Mouse (Mus musculus): ENCODE measurements at regions not wholly inside any gene's neighbourhood (a gene's known extent, or its start where the extent isn't known, plus 50 kb on each side); places are given as distances from the start of the nearest gene placed in this dataset.

DNA sequence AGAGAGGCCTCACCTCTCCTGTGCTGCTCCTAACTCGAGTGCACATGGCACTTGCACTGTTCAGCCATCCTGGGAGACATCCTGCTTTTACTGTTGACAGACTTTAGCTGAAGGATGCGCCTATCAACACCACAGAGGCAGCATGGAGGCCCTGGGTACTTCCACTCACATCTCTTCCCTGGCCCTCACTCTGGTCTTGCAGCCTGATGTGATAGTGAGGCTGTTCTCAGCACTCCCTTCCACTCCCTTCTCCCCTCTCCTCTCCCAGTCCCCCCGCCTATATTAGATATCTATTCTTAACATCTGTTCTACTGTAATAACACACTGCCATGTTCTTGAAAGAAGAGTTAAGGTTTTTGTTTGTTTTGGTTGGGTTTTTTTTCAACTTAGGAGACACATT is 50.2 kb upstream of the Bod1 start:
- DNase-seq (ENCODE audit: low read depth in 2 of 2, low spot score in 2 of 2), result no peak

DNA sequence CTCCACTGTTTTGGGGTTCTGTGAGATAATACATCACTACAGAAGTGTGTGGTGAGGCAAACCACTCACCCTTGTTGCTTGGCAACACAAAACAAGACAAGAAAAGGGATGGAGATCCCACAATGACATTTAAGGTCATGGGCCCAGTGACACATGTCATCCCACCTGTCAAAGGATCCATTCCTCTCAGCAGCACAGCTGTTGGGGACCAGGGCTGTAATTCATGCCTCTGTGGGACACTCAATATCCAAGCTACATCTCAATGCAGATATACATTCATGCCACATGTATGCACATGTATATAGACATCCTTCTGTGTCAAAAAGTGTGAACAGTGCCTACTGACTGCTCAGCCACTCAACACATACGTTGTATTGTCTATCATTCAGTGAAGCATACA is 52.8 kb upstream of the Bod1 start:
- DNase-seq (ENCODE audit: low read depth in 2 of 2, low spot score in 2 of 2), result no peak

DNA sequence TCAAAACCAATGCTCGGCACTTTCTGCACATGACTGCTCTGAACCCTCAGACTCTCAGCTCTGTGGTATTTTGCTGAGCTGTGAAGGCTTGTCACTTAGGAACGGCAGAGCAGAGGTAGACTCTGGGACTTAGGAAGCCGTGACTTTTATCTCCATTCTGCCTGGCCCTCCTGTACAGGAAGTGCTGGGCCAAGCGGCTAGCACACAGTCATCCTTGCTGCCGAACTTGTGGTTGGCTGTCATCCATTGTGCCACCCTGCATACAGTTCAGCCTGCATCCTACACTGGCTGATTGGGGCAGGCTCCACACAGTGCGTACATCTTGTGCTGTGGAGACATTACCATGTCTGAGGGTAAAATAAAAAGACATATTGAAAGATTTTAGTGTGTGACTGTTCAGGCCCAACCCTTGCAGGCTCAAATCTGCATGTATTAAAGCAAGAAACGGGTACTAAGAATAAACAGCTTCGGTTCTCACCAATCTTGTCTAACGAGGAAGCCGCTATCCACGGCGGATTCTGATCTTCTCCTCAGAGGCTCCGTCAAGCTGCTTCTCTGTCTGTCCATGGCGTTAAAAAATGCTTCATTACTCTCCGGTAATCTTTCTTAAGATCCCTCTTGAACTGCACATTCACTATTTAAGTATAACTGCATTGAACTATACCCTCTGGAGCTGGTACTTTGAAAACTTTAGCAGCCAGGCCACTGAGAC is 54.4 kb upstream of the Bod1 start:
- no peak for DNase-seq (ENCODE audit: low read depth in 2 of 2, low spot score in 2 of 2)

DNA sequence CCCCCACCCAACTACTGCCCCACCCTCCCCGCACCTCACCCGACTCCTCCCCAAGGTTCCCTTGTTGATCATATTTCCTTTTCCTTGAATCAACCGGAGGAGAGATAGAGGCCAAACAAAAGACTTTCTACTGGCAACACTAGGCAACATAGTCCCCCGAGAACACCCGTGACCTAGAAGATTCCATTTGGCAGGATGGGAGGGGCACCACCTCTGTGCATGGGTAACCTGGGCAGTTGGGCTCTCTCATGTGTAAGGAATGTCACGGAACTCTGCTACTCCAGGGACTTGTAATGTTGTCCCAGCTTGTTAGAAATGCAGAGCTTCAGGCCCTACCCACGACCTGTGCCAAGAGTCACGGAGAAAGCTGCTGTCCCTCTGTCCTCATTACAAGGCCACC is 55.6 kb upstream of the Bod1 start:
- DNase-seq (ENCODE audit: low read depth in 2 of 2, low spot score in 2 of 2), result no peak

DNA sequence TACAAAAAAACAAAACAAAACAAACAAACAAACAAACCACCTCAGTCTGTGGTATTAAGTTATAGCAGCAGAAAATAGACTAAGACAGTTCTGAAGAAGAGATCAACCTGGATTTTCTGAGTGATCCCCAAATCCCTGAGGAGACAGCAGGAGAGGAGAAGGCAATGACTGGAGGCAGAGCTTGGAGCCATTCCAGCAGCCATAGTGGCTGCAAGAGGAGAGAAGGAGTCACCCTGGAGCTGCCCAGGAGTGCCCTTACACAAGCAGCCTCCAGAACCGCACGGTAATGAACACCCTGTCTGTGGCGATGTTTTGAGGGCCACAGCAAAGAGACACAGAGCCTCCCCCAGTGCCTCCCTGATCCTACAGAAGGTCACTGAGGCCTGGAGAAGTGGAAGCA is 58.0 kb upstream of the Bod1 start:
- no peak for DNase-seq (ENCODE audit: low read depth in 2 of 2, low spot score in 2 of 2)

DNA sequence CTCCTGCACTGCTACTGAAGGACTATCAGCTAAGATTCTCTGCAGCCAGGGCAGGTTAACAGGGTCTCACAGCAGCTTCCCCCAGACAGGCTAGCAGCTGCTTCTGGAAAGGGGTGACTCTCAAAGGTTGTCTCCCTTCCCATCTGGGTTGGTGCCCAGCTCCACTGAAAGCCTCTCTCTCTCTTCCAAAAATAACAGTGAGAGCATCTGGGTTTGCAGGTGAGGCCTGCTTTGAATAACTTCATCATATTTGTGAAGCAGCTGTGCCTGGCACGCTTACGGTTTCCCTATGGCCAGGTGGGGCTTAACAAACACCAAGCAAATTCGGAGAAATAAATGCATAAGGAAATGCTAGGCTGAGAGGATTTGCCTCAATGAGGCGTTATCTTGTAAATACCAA is 58.5 kb upstream of the Bod1 start:
- DNase-seq (ENCODE audit: low read depth in 2 of 2, low spot score in 2 of 2), result no peak

DNA sequence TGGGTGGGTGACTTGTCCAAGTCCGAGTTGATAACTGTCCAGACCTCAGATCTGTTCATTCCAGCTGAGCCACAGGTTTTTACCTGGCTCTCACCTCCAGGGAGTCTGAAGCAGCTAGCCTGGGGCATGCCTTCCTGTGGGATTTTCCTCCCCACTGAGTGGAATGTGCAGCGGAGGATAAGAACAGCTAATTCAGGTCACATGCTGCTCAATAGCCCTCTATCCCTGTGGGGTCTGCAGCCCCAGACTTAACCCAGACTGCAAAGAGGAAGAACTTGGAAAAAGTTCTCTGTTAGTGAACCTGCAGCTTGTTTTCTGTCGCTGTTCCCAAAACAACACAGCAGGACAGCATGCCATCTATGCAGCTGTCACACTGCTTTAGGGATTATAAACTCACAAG is 59.0 kb upstream of the Bod1 start:
- no peak for DNase-seq (ENCODE audit: low read depth in 2 of 2, low spot score in 2 of 2)

DNA sequence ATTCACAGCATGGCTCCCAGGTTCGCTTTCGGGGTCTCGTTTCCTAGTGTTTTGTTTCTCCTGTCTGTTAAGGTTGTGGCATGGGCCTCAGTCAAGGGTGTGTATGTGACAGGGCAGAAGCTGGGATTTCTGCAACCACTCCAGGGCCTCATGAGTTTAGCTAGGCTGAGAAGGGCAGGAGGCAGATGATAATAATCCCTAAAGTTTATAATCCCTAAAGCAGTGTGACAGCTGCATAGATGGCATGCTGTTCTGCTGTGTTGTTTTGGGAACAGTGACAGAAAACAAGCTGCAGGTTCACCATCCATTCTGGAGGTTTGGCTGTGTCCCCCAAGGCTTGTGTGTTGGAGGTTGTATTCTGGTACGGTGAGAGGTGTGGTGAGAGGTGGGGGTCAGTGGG is 59.8 kb upstream of the Bod1 start:
- DNase-seq (ENCODE audit: low read depth in 2 of 2, low spot score in 2 of 2), result no peak

DNA sequence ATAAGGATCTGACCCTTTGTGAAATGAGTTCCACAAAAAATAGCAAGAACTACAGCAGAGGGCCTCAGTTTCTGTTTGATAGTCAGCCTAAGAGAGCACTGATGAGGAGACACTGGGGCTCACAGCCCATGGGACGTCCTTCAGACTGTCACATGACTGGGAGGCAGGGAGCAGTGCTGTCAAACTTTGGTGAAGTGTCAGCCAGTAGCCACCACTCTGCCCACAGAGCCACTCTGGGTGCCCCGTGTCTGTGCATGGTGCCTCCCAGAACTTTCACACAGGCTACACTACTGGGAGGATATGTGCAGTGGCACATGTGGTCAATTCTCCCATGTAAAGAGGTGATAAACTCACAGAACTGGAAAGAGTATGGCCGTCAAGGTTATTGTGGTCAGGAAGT is 60.7 kb upstream of the Bod1 start:
- no peak for DNase-seq (ENCODE audit: low read depth in 2 of 2, low spot score in 2 of 2)

DNA sequence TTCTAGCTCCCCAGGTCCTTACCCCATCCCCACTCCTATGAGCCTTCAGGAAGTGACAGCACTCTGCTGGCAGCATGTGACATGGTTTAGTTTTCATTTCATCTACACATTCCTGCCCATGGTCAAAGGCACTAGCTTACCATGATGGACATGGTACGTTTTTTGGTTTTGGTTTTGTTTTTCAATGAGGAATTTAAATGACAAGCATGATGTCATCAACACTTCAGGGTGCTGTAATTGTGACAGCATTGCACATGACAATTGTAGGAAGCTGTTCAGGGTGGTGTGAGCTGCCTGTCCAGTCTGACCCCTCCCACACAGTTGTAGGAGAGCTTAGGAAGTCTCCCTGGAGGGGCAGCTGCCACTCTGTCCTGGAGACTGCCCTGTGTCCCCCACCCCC is 61.3 kb upstream of the Bod1 start:
- DNase-seq (ENCODE audit: low read depth in 2 of 2, low spot score in 2 of 2), result no peak

DNA sequence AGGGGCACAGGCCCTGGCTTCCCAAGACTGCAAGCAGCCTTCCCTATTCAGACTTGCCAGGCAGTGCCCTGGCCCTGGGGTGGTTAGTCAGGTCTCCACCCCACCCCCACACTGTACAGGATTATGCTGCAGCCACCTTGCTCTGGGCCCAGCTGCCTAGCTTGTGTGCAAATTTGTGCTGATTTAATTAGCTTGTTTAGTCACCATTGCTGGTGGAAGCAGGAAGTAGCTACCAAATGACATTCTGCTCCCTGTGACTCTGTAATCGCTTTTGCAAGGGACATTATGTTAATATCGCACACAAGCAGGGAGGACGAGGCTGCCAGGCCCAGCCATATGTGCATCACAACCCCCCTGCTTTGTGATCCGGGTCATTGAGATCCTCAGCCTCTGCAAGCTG is 62.4 kb upstream of the Bod1 start:
- DNase-seq (ENCODE audit: low read depth in 2 of 2, low spot score in 2 of 2), result no peak

DNA sequence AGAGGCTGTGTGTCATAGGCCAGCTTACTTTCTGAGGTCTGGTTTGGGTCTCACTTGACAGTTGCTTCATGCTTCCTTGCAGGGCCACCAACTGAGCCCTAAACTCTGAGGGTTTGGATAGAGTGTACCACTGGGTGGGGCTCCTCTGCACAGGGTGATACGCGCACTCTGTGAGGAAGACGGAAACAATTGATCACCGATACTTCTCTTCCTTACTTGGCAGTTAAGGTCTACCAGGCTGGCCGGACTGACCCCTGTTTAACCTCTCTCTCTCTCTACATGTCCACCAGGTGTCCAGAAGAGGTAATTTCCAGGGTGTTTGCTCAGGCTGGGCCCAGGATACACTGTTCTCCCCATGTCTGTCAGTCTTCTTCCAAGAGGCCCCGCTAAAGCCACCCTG is 63.6 kb upstream of the Bod1 start:
- DNase-seq (ENCODE audit: low read depth in 2 of 2, low spot score in 2 of 2), result no peak

DNA sequence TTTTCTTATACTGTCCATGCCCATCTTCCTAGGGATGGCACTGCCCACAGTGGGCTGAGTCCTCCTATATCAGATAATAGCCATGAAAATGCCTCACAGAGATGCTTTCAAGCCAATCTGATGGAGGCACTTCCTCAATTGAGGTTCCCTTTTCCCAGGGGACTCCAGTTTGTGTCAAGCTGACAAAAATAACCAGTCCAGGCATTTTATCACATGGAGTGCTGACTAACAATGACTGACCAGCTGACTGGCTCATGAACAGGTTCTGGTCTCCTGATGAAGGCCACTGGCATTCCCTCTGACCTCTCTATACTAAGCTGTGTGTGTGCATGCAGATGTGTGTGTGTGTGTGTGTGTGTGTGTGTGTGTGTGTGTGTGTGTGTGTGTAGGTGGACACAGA is 64.4 kb upstream of the Bod1 start:
- DNase-seq (ENCODE audit: low read depth in 2 of 2, low spot score in 2 of 2), result no peak

DNA sequence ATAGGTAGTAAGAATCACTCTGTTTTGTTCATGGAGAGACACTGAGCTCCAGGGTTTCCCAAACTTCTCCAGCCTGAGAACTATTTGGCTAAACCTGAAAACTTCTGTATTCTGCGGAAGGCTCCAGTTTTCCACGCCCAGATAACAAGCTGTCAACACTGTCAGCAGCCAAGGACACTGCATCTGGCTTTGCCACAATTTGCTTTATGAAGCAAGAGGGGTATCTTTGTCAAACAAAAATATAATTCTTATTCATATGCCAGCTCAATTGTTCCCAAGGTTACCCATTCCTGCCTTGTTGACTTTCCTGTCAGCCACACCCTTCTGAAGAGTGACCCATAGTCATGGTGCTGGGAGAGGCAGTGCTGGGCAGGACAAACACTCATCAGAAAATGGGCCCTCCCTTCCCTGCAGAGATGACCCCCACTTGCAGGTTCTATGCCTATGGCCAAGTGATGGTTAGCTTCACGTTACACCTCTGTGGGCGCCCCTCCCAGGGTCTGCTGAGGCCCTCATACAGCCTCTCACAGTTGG is 64.9 kb upstream of the Bod1 start:
- no peak for DNase-seq (ENCODE audit: low read depth in 2 of 2, low spot score in 2 of 2)

DNA sequence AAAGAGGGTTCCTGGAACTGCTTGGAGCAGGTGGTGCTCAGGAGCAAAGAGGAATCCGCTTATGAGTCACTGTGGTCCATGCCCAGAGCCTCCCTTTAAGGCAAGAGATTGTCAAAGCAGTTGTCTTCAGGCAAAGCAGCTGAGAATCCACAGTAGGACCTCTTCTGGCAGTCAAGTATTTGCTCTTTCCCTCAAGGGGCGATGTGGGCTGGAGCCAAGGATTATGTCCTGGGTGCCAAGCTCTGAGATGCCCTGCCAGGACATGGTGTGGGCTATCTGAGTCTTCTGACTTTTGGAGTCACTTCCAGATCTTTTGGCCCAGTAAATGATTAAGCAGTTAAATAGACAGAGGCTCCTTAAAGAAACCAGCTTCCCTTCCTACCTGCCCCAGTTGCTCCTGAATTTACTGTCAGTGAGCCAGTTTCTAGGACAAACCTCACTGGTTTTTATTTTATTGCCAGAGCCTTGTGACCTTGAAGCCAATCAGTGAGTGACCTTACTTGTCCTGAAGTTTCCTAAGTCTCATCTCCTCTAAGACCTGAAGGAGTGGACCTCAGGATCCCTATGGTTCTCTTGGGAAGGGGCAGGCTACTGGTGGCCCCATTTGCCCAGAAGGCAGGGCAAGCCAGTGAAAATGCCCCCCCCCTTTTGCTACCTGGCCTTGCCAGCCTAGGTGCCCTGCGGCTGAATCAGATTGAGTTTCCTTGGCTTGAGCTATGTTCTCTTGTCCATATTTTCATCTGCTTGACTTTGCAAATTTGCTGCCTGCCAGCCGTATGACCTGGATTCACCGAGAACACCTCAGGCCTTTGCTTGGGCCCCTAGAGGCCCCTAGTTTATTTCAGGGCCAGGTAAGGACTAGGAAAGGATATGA is 66.7 kb upstream of the Bod1 start:
- no peak for DNase-seq (ENCODE audit: low read depth in 2 of 2, low spot score in 2 of 2)

DNA sequence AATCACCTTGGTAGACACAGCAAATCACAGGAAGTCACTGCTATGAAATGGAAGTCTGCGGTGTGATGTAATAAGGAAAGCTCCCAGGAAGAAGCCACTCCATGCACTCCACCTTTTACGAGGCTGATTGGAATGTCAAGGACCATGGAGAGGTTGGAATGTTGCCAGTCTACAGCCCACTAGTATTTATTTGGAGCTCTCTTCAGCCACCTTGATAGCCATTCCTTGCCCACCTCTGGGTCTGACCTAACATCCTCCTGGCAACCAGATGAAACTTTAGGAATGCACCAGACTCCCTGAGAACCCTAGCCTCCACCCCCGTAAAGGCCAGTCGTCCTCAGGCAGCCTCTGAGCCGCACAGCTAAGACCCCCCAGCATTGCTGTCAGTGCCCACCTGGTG is 68.7 kb upstream of the Bod1 start:
- DNase-seq (ENCODE audit: low read depth in 2 of 2, low spot score in 2 of 2), result no peak

DNA sequence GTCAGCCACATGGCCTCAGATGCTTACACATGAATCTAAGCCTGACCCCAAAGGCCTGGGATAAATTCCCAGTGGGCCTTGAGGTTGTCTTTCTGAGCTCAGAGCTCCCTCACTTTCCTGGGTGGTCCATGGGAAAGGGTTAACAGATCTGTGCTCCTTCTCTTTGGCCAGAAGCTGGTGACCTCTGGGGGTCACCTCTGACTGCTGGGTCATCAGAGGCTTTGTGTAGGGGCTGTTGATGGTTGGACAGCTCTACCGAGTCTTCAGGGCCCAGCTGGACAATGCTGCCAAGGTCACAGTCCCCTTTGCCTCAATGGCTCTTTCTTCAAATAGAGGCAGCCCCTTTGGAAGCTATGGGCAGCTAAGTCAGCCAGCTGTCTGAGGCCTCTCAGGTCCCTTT is 70.5 kb upstream of the Bod1 start:
- DNase-seq (ENCODE audit: low read depth in 2 of 2, low spot score in 2 of 2), result no peak

DNA sequence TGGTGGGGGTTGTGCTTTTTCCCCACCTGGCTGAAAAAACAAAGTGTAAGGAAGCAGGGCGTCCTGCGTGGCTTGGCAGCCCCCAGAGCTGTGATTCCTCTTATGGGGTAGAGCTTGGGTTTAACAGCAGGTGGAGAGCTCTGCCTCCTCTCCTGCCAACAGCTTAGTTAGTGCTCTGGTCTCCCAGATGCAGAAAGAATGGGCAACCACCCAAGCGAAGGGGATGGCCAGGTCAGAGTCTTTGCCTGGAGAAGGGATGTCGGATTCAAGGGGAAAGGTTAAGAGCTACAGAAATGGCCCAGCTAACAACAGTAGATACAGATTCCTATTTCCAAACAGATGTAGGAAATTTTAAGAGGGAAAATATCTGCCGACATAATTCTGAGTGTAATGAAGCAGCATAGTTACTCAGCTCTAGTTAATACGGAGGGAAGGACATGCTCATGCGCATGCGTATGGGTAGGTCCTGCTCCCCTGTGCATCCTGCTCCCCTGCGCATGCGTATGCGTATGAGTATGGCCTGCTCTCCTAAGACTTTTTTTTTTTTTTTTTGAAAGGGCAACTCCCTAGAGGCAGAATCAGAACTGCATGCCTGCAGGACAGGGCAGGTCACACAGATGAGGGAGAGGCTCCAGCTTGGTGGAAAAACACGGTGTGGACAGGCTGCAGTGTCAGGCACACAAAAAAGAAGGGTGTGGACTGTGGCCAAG is 72.5 kb upstream of the Bod1 start:
- DNase-seq (ENCODE audit: low read depth in 2 of 2, low spot score in 2 of 2), result no peak

DNA sequence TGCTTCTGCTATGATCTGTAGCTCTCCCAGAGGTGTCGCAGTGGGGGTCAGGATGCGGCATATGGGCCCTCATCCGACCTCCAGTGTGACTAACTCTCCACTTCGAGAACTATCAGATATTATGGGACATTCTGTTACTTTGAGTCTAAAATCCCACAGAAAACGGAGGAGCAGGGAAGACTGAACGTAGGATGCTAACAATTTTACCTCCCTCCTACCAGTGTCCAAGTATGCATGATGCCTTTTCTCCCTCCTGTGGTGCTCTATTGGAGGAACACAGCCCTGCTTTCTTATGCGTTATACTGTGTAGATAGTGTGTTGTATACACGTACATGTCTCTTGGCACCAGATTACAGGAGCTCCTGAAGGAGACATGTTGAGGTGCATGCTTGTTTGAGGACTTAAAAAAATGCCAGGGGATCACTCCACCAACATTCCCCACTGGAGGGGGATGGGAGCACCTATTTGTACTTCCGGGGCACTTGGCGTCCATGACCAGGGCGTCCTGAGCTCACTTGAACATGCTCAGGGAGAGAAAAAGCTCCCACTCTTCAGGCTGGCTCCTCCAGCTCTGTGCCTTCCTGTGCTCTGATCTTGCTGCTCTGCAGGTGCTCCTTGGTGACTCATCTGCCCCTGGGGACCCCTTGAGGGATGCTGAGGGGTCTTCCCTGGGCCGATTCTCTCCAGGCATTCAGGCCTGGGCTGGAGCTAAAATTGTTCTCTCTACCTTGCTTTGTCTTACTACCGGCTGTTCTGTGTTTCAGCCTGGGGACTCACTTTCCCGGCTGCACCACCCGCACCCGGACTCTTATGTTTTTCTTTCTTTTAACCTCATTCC is 73.6 kb upstream of the Bod1 start:
- DNase-seq (ENCODE audit: low read depth in 2 of 2, low spot score in 2 of 2), result no peak

DNA sequence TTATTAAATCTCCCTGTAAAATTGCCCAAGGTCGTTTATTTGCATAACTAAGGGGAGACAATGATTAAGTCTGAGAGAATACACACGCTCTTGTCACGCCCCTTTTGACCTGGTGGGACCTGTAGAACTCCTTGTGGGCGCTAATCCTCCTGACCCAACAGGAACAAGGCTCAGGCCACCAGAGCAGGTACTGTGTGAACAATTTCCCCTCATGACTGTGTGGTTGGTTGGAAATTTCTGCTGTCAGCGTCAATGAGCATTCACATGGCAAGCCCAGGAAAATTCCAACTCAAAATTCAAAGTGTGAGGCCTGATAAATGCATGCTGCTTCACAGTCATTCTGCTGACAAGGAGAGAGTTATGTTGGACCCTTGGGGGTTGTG is 74.2 kb upstream of the Bod1 start:
- no peak for DNase-seq (ENCODE audit: low read depth in 2 of 2, low spot score in 2 of 2)

DNA sequence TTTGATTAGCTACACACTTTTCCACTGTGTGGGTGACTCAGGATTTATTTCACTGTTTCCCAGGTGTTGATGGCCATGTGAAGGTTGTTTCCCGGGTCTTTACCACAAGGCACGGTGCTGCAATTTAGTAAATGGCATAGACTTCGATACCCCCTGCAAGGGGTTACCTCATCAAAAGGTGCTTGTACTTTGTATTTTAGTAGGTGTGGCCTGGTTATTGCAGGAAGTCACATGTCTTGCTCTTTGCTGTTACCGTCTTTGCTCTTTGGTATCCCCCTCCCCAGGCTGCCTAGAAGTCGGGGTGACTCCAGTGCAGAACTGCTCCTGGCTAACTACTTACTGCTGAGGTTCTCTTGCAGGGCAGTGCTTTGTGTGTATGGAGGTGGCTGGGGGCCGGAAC is 74.8 kb upstream of the Bod1 start:
- no peak for DNase-seq (ENCODE audit: low read depth in 2 of 2, low spot score in 2 of 2)
